Mouse (Mus musculus) forebrain, embryonic 11.5 days (tissue): ENCODE measurements at regions not wholly inside any gene's neighbourhood (a gene's known extent, or its start where the extent isn't known, plus 50 kb on each side); places are given as distances from the start of the nearest gene placed in this dataset.
"Not testable (repeated sequence)": the region's sequence is repeated elsewhere in the genome, so short reads cannot be mapped to it uniquely, and the experiment has no call there.

ENCODE experiments used
- ATAC-seq: fragments of 200-750 bp; cut with Nextera tagmentation; replicated peaks from 2 replicates; pipeline ENCODE4 v1.8.0; 2017; ENCODE audit warnings: moderate TSS enrichment; ENCODE audit not compliant: low FRiP score
- DNase-seq: peaks from one replicate; pipeline ENCODE4 v3.0.0-alpha.2; 2017; ENCODE audit warnings: low spot score
- H3K27ac ChIP-seq: fragments of 300-500 bp; sonication (generic); 2 replicates; pipeline ENCODE4 v1.5.1; 2014; ENCODE audit warnings: low read depth, low read length
- H3K27me3 ChIP-seq: fragments of 300-500 bp; sonication (generic); 2 replicates; pipeline ENCODE4 v1.6.1; 2014; ENCODE audit warnings: mild to moderate bottlenecking, low read length, mixed read lengths; ENCODE audit not compliant: control insufficient read depth, insufficient read depth
- H3K36me3 ChIP-seq: fragments of 300-500 bp; sonication (generic); 2 replicates; pipeline ENCODE4 v1.6.1; 2014; ENCODE audit warnings: mild to moderate bottlenecking, low read length, moderate library complexity, mixed read lengths; ENCODE audit not compliant: control insufficient read depth, insufficient read depth
- H3K4me1 ChIP-seq: fragments of 300-500 bp; sonication (generic); replicated peaks from 2 replicates; pipeline ENCODE4 v1.6.1; 2014; ENCODE audit warnings: low read length, mixed read lengths; ENCODE audit not compliant: control insufficient read depth, insufficient read depth
- H3K4me2 ChIP-seq: fragments of 300-500 bp; sonication (generic); 2 replicates; pipeline ENCODE4 v1.6.1; 2014; ENCODE audit warnings: low read depth, mild to moderate bottlenecking, low read length, moderate library complexity, mixed read lengths; ENCODE audit not compliant: severe bottlenecking
- H3K4me3 ChIP-seq: fragments of 300-500 bp; sonication (generic); 2 replicates; pipeline ENCODE4 v1.5.1; 2014; ENCODE audit warnings: low read depth, low read length
- H3K9ac ChIP-seq: fragments of 300-500 bp; sonication (generic); 2 replicates; pipeline ENCODE4 v1.6.1; 2014; ENCODE audit warnings: low read length
- H3K9me3 ChIP-seq: fragments of 300-500 bp; sonication (generic); 2 replicates; pipeline ENCODE4 v1.6.1; 2016; ENCODE audit warnings: low read length, mixed read lengths; ENCODE audit not compliant: control insufficient read depth
- WGBS: fragments of 180-500 bp; shearing (Covaris S2); extraction: QIAGEN DNeasy Blood & Tissue Kit; methylation state at CpG from one replicate; pipeline ENCODE4 v1.1.7; 2014; 5-methylcytosine and 5-hydroxymethylcytosine counted together

DNA sequence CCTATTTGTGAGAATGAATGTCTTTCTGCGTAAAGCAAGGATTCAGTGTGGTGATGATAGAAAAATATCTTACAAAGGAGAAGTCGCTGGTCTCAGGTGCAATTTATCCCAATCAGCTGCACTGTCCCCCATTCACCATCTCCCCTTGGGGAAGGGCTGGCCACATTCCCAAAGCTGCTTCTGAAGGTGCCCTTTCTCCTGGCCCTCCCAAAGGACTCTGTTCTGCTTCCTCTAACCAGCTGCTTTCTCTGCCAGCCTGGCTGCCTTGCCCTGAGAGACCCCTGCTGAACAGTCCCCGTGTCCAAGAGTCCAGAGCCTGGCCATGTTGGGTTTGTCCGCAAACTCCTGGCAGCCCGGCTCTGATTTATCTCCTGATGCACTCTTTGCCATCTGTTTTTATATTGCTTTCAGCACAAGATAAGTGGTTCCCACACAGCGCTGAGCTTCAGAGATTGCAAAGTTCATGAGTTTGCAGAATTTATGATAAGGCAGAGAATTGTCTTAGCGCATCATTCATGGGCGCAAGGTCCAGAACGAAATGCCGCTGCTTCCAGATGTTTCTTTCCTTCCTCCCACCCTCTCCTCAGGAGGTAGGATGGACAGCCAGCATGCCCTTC lies 102.2 kb upstream of the Nxpe4 start:
- ATAC-seq, result no peak
- H3K36me3 ChIP-seq, result no peaks in the 10 kb centered on the region
- no peak overlapping the region for H3K9ac ChIP-seq
- no peak overlapping the region for H3K4me2 ChIP-seq
- H3K4me3 ChIP-seq, result no peak overlapping the region
- DNase-seq, result no peak
- 93% methylated on average over 10 of the region's 10 CpGs for WGBS
- no peaks in the 10 kb centered on the region for H3K27me3 ChIP-seq
- H3K9me3 ChIP-seq, result no peaks in the 10 kb centered on the region
- no peak overlapping the region for H3K27ac ChIP-seq
- H3K4me1 ChIP-seq, result no peaks in the 10 kb centered on the region; the same call in 1 of the 2 replicates

DNA sequence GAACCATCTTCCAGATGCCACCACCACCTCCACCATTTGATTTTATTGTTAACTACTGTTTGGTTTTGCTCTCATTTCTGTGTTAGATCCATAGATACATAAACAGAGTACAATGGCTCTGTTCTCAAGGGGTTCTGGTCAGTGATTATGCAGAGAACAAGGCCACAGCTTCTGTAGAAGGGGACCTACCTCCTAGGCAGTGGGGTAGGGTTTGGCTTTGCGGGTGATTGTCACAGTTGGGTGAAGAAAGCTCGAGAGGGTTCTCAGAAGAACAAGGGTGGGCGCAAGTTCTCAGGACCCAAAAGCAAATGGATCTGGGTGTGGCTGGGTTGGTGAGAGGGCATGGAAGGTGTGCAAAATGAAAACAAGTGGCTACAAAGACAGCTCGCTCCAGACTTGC lies 100.8 kb upstream of the Nxpe4 start:
- H3K4me1 ChIP-seq, result no peaks in the 10 kb centered on the region; the same call in 1 of the 2 replicates
- H3K4me3 ChIP-seq, result no peak overlapping the region
- H3K9me3 ChIP-seq, result no peaks in the 10 kb centered on the region
- no peaks in the 10 kb centered on the region for H3K27me3 ChIP-seq
- no peak overlapping the region for H3K4me2 ChIP-seq
- H3K9ac ChIP-seq, result no peak overlapping the region
- H3K27ac ChIP-seq, result no peak overlapping the region
- DNase-seq (no peak), ATAC-seq (no peak)
- WGBS, result 87% methylated on average over 4 of the region's 4 CpGs
- H3K36me3 ChIP-seq, result no peaks in the 10 kb centered on the region

DNA sequence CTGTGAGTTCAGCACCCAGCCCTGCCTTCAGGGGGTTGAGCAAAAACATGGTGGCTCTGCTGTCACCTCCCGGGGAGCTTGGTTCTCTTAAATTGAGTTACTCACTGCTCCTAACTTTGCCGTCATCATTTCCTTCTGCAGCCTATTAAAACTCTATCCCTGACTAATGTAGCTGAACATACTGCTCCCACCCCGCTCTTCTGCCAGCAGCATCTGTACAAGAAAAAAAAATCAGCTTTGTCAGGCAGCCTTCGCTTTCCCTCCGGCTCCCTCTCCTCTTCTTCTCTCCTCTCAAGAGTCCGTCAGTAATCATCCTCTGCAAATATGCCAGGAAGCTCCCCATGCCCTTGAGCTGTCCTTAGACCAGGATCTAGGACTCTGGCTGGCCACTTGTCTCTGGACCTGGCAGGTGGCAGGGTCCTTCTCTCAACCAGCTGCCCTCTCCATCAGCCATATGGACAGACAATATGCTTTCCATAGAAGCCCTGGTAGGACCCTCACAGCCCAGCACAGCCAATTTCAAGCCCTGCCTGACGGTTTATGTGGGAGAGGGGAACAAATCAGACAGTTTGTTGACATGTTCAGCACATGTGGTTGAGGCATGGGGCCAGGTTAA lies 95.0 kb upstream of the Nxpe4 start:
- no peaks in the 10 kb centered on the region for H3K9me3 ChIP-seq
- 87% methylated on average over 7 of the region's 7 CpGs for WGBS
- no peak overlapping the region for H3K4me2 ChIP-seq
- H3K9ac ChIP-seq, result no peak overlapping the region
- H3K4me3 ChIP-seq, result no peak overlapping the region
- no peak overlapping the region for H3K27ac ChIP-seq
- H3K36me3 ChIP-seq, result no peaks in the 10 kb centered on the region
- H3K27me3 ChIP-seq, result no peaks in the 10 kb centered on the region
- no peaks in the 10 kb centered on the region for H3K4me1 ChIP-seq
- ATAC-seq (no peak), DNase-seq (no peak)

DNA sequence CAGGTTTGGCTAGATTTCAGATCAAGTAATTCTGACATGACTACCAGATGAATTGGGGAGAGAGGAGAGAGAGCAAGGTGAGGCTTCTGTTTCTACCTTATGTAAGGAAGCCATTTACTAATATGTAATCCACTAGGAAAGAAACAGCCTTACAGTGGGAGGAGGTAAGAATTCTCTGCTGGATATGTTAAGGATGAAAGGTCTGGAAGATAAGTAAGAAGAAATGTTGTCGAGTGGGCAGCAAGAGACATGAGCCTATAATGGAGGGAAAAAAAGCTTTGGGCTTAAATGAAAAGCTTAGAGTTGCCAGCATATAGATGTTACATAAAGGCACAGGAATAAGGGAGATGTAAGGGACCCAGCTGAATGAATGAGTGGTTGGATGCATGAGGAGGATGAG lies 89.2 kb upstream of the Nxpe4 start:
- no peaks in the 10 kb centered on the region for H3K4me1 ChIP-seq
- 87% methylated on average over 1 of the region's 1 CpGs for WGBS

DNA sequence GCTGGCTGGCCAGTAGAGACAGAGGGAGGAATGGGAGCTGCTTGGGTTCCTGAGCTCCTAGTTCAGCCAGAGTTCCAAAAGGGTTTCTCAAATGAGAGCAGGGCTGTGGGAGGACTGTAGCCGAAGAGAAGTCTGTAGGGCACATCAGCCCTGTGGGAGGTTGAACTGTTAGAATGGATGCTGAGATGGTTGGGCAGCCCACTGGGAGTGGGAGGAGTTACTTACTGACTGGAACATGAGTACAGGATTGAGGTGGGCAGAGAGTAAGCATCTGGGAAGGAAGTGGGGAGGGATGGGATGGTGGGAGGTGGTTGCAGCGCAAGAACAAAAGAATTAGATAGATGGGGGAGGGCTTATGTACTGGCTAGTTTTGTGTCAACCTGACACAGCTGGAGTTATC lies 88.7 kb upstream of the Nxpe4 start:
- DNase-seq, result no peak
- Histone ChIP-seq H3K27ac (no peak overlapping the region), H3K4me1 (no peaks in the 10 kb centered on the region), H3K9me3 (no peaks in the 10 kb centered on the region), H3K4me3 (no peak overlapping the region), H3K9ac (no peak overlapping the region), H3K27me3 (no peaks in the 10 kb centered on the region), H3K36me3 (no peaks in the 10 kb centered on the region), H3K4me2 (no peak overlapping the region)
- 78% methylated on average over 2 of the region's 2 CpGs for WGBS
- ATAC-seq, result no peak

More for the DNA sequence above, 89.2 kb upstream of the Nxpe4 start:
- Histone ChIP-seq H3K4me2 (no peak overlapping the region), H3K4me3 (no peak overlapping the region), H3K27me3 (no peaks in the 10 kb centered on the region), H3K27ac (no peak overlapping the region), H3K36me3 (no peaks in the 10 kb centered on the region), H3K9me3 (no peaks in the 10 kb centered on the region), H3K9ac (no peak overlapping the region)
- DNase-seq (no peak), ATAC-seq (no peak)

DNA sequence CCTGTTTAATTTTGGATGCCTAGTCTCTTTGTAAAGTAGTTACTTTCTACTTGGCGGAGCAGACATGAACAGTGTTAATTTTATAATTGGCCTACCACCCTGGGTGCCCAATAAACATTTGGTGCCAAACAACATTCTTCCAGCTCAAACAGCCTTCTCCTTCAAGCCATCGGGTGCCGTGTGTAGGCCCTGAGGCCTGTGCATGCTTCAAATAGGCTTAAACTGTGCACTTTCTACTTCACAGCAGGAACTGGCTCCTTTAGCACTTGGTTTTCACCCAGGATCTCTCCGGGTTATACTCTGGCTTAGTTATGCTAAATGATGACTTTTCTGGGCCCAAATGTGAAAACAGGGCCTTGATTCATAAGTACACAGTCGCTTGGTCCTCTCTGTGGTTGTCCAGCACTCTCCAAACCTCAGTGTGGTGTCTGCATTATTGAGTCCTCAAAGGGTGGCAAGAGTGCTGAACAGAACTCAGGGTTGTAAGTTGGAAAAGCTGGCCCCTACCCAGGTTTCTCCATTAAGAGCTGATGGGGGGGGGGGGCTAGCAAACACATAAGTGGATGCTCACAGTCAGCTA lies 86.1 kb upstream of the Nxpe4 start:
- Histone ChIP-seq H3K4me2 (no peak overlapping the region), H3K27me3 (no peaks in the 10 kb centered on the region), H3K4me1 (no peaks in the 10 kb centered on the region), H3K9me3 (no peaks in the 10 kb centered on the region), H3K9ac (no peak overlapping the region), H3K36me3 (no peaks in the 10 kb centered on the region), H3K4me3 (no peak overlapping the region), H3K27ac (no peak overlapping the region)
- ATAC-seq, result no peak
- 74% methylated on average over 5 of the region's 5 CpGs for WGBS
- no peak for DNase-seq

DNA sequence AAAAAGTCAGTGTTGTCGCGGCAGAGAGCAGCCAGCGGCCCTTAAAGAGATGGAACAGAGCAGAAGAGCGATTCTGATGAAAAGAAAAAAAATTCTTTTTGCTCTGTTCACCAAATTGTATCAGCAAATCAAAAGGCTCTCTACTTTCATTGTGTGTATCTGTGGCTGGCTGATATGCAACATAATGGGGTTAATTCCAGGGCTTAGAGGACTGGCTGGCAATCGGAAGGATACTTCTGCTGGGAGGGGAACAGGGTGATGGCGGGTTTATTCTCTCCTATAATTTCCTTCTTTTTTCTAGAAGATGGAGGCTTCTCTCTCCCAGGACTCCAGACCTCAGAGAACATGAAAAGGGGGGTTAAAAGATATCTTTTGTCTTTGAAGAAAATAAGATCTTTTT lies 79.4 kb upstream of the Nxpe4 start:
- Histone ChIP-seq H3K27ac (no peak overlapping the region), H3K4me1 (peaks cover 6% of the 10 kb centered on the region), H3K27me3 (no peaks in the 10 kb centered on the region), H3K9ac (no peak overlapping the region), H3K4me2 (no peak overlapping the region), H3K9me3 (no peaks in the 10 kb centered on the region), H3K36me3 (no peaks in the 10 kb centered on the region), H3K4me3 (no peak overlapping the region)
- DNase-seq, result no peak
- ATAC-seq, result no peak
- WGBS, result 23% methylated on average over 6 of the region's 6 CpGs

DNA sequence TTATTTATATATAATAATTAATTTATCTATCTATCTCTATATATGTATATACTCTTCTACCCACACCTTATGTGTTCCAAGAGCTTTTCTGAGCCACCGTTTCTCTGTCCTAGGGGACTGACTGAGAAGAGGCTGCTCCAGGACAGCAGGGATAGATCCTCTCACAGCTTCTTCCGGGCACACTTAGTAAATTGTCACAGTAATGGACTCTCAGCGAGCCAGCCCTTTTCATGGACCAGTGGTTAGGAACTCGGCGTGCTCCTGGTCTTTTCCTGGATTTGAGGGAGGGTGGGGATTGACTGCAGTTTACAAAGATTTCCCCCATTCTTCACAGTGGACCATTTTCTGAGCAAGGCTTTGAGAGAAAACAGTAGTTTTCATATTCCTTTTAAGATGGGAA lies 77.6 kb upstream of the Nxpe4 start:
- H3K9me3 ChIP-seq, H3K36me3 ChIP-seq, H3K4me3 ChIP-seq, H3K27me3 ChIP-seq, H3K4me1 ChIP-seq, H3K9ac ChIP-seq, DNase-seq, H3K27ac ChIP-seq, ATAC-seq, H3K4me2 ChIP-seq: not testable (repeated sequence)
- WGBS, result 53% methylated on average over 5 of the region's 5 CpGs

DNA sequence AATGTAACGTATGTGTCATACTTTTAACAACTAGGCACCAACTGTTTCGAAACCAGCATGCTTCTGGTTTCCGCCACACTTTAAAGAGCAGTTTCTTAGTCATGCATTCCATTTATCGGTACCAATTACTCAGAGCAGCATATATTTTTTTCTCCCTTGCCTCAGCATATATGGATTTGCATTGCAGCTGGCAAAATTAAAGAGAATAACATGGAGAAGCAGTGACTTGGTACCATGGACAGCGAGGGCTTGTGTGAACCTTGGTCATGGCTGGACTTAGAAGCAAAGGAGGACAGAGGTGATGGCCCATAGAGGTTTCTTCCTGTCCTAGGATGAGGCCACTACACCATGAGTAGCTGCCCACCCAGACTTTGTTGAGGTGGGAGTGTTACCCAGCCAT lies 72.2 kb upstream of the Nxpe4 start:
- no peaks in the 10 kb centered on the region for H3K9me3 ChIP-seq
- DNase-seq (no peak), ATAC-seq (no peak)
- WGBS, result 93% methylated on average over 5 of the region's 5 CpGs
- H3K27me3 ChIP-seq, result no peaks in the 10 kb centered on the region
- H3K4me3 ChIP-seq, result no peak overlapping the region
- no peak overlapping the region for H3K9ac ChIP-seq
- no peak overlapping the region for H3K27ac ChIP-seq
- no peaks in the 10 kb centered on the region for H3K4me1 ChIP-seq
- no peaks in the 10 kb centered on the region for H3K36me3 ChIP-seq
- no peak overlapping the region for H3K4me2 ChIP-seq
